19 mouse cellular contexts compared by ENCODE assay signal in genomic region chr6:85206182-85206938, GRCm38 (mm10). TPM values are rescaled to one million over a fixed set of nuclear protein-coding genes. Genes with fewer than 3 reads are reported as not detected.
DNase-seq lines count a peak whose midpoint lies in the region; ATAC-seq lines count a peak whose summit lies in the region.
"Had no signal": no experiment of that assay in that cellular context is flagged by ENCODE, and none has a peak within 500 bp of the region (broad histone marks: within the 10 kb centered on the region; RNA-seq: fewer than 3 reads in every experiment).

No protein-coding gene starts in this region.

- 32% methylated on average over 16 of the region's 16 CpGs for WGBS in midbrain, embryonic 15.5 days

- DNase-seq in layer of hippocampus, adult 11-12 months (ENCODE audit: low spot score): peak; percentile 57
- no peak for DNase-seq in layer of hippocampus, adult 9-10 months (ENCODE audit: low spot score)
- DNase-seq in right cerebral cortex, adult 18-20 months: peak; percentile 52
- no peak for DNase-seq in right cerebral cortex, postnatal 14 days
- peak; percentile 45 to 60 for DNase-seq in layer of hippocampus, postnatal 10 days (ENCODE audit: low spot score in 2 of 2)
- no peak for DNase-seq in Muller cell, postnatal 12 days (ENCODE audit: inconsistent ontology term)
- DNase-seq in embryo, embryonic 9.5 days (ENCODE audit: extremely low spot score): no peak
- DNase-seq: adrenal gland, postnatal 36 days; B cell, adult 2 months; cerebellum, adult 11 months; gastrocnemius, postnatal 36 days; liver, postnatal 0 days; thymus, adult 2 months had no signal

- H3K36me3 ChIP-seq in midbrain, embryonic 15.5 days (replicated peaks): no peaks in the 10 kb centered on the region
- H3K36me3 ChIP-seq: G1E; hindbrain, embryonic 13.5 days; midbrain, embryonic 13.5 days had no signal

- H3K27me3 ChIP-seq in midbrain, embryonic 15.5 days (replicated peaks): 0 out of 2 replicates have a peak, but pooled peaks cover 6% of the 10 kb centered on the region

- no peak for ATAC-seq in midbrain, embryonic 15.5 days (replicated peaks)
- ATAC-seq: liver, postnatal 0 days had no signal

- H3K27ac ChIP-seq in midbrain, embryonic 15.5 days: no peak overlapping the region
- H3K27ac ChIP-seq: hindbrain, embryonic 13.5 days; midbrain, embryonic 13.5 days had no signal

- no peak overlapping the region for H3K4me2 ChIP-seq in midbrain, embryonic 15.5 days
- H3K4me2 ChIP-seq: hindbrain, embryonic 13.5 days; midbrain, embryonic 13.5 days had no signal

- H3K9ac ChIP-seq in midbrain, embryonic 15.5 days: no peak overlapping the region
- H3K9ac ChIP-seq: hindbrain, embryonic 13.5 days; liver, postnatal 0 days; midbrain, embryonic 13.5 days had no signal

- H3K4me1 ChIP-seq in midbrain, embryonic 15.5 days: no peaks in the 10 kb centered on the region

- no peaks in the 10 kb centered on the region for H3K9me3 ChIP-seq in midbrain, embryonic 15.5 days
- H3K9me3 ChIP-seq: G1E; hindbrain, embryonic 13.5 days; midbrain, embryonic 13.5 days had no signal

- no peak overlapping the region for H3K4me3 ChIP-seq in midbrain, embryonic 15.5 days
- H3K4me3 ChIP-seq: hindbrain, embryonic 13.5 days; midbrain, embryonic 13.5 days had no signal

RNA-seq across cellular contexts. Expression of gene Emx1, which starts 19.1 kb away (rescaled TPM):
- 10 to 100 TPM; 22.1 to 23.1 TPM for total RNA-seq in layer of hippocampus, postnatal 10 days (2021)
- polyA plus RNA-seq in midbrain, embryonic 15.5 days (2015; fragmentation: Nextera tagmentation; extraction: Ambion mirVana): 1.4 and 3.2 TPM in 2 replicates
- total RNA-seq: adrenal gland, postnatal 36 days; G1E; gastrocnemius, postnatal 36 days had no signal
- polyA plus RNA-seq: G1E; heart, embryonic 14.5 days; hindbrain, embryonic 13.5 days; liver, postnatal 0 days; neural tube, embryonic 11.5 days had no signal

Comparison
In these comparisons a context has a peak if more than half of its experiments do, and no peak if none do; other contexts are left out.
1. DNase-seq: peak in layer of hippocampus, adult 11-12 months (single experiment), right cerebral cortex, adult 18-20 months (single experiment) and layer of hippocampus, postnatal 10 days (2 of 2); none in layer of hippocampus, adult 9-10 months (single experiment), right cerebral cortex, postnatal 14 days (single experiment), Muller cell, postnatal 12 days (single experiment) and embryo, embryonic 9.5 days (single experiment).